Mouse (Mus musculus): ENCODE measurements at regions not wholly inside any gene's neighbourhood (a gene's known extent, or its start where the extent isn't known, plus 50 kb on each side); places are given as distances from the start of the nearest gene placed in this dataset.

- DNase-seq (ENCODE audit: low read depth, low spot score), result no peak
- Histone ChIP-seq H3K9me3 (replicated peaks; ENCODE audit: insufficient read depth, low read length) (no peaks in the 10 kb centered on the region), H3K4me3 (ENCODE audit: control insufficient read depth in 1 of 2, insufficient read depth in 1 of 2, low read depth in 2 of 2, low read length in 2 of 2) (no peak overlapping the region), H3K79me2 (ENCODE audit: control insufficient read depth, insufficient read depth, low read length, poor library complexity) (no peaks in the 10 kb centered on the region), H3K27me3 (ENCODE audit: control insufficient read depth in 1 of 2, insufficient read depth in 2 of 2, low read length in 2 of 2) (no peaks in the 10 kb centered on the region), H3K36me3 (ENCODE audit: control insufficient read depth in 1 of 2, insufficient read depth in 2 of 2, low read length in 2 of 2) (no peaks in the 10 kb centered on the region), H3K27ac (ENCODE audit: control insufficient read depth, low read depth, low read length) (no peak overlapping the region), H3K4me1 (ENCODE audit: control insufficient read depth in 1 of 2, insufficient read depth in 2 of 2, low read length in 2 of 2) (no peaks in the 10 kb centered on the region), H3K9ac (ENCODE audit: control insufficient read depth, low read depth, low read length, poor library complexity, severe bottlenecking) (no peak overlapping the region)
- no peak for TF ChIP-seq SIN3A (IDR thresholded peaks at IDR 0.05; ENCODE audit: low read length)
- TF ChIP-seq NELFE (IDR thresholded peaks at IDR 0.05; ENCODE audit: low read depth, low read length), result no peak
- TF ChIP-seq BHLHE40 (IDR thresholded peaks at IDR 0.05; ENCODE audit: borderline replicate concordance, low read depth, low read length), result no peak
- peak; percentile 93 for TF ChIP-seq MAFK (IDR thresholded peaks at IDR 0.05; ENCODE audit: borderline replicate concordance, low read depth, low read length)
- TF ChIP-seq RAD21 (IDR thresholded peaks at IDR 0.05; ENCODE audit: low read depth, low read length), result no peak
Measured at GRCm38 (mm10) chr16:22714315-22714714, 57.3 kb upstream of the Dgkg start.

- no peak overlapping the region for H3K4me3 ChIP-seq (ENCODE audit: control insufficient read depth in 1 of 2, insufficient read depth in 1 of 2, low read depth in 2 of 2, low read length in 2 of 2)
- no peaks in the 10 kb centered on the region for H3K79me2 ChIP-seq (ENCODE audit: control insufficient read depth, insufficient read depth, low read length, poor library complexity)
- H3K27me3 ChIP-seq (ENCODE audit: control insufficient read depth in 1 of 2, insufficient read depth in 2 of 2, low read length in 2 of 2), result no peaks in the 10 kb centered on the region; a peak in 1 of 4 replicates
- no peaks in the 10 kb centered on the region for H3K9me3 ChIP-seq (replicated peaks; ENCODE audit: insufficient read depth, low read length)
- H3K4me1 ChIP-seq (ENCODE audit: control insufficient read depth in 1 of 2, insufficient read depth in 2 of 2, low read length in 2 of 2), result no peaks in the 10 kb centered on the region
- TF ChIP-seq NELFE (IDR thresholded peaks at IDR 0.05; ENCODE audit: low read depth, low read length) (no peak), USF2 (IDR thresholded peaks at IDR 0.05; ENCODE audit: borderline replicate concordance in 1 of 2, insufficient read depth in 1 of 2, low read depth in 1 of 2, low read length in 2 of 2) (no peak), JUND (IDR thresholded peaks at IDR 0.05; ENCODE audit: low read depth, low read length) (no peak), USF1 (IDR thresholded peaks at IDR 0.05; ENCODE audit: low read depth, low read length) (no peak), RCOR1 (IDR thresholded peaks at IDR 0.05; ENCODE audit: low read depth, low read length) (no peak), UBTF (IDR thresholded peaks at IDR 0.05; ENCODE audit: borderline replicate concordance, insufficient read depth, low read depth, low read length) (no peak), EP300 (IDR thresholded peaks at IDR 0.05; ENCODE audit: low read depth in 1 of 2, low read length in 2 of 2) (no peak), MAZ (IDR thresholded peaks at IDR 0.05; ENCODE audit: low read depth, low read length) (no peak), TBP (IDR thresholded peaks at IDR 0.05; ENCODE audit: low read depth, low read length) (no peak)
- DNase-seq (ENCODE audit: low read depth, low spot score), result no peak
- H3K27ac ChIP-seq (ENCODE audit: control insufficient read depth, low read depth, low read length), result no peak overlapping the region
- no peaks in the 10 kb centered on the region for H3K36me3 ChIP-seq (ENCODE audit: control insufficient read depth in 1 of 2, insufficient read depth in 2 of 2, low read length in 2 of 2)
- H3K9ac ChIP-seq (ENCODE audit: control insufficient read depth, low read depth, low read length, poor library complexity, severe bottlenecking), result no peak overlapping the region
Measured at GRCm38 (mm10) chr16:22708768-22709167, 51.7 kb upstream of the Dgkg start.
